Mouse (Mus musculus) midbrain, embryonic 15.5 days (tissue): Measurements from ENCODE around the gene Spaca6. TPM values are rescaled to one million over a fixed set of nuclear protein-coding genes. Genes with fewer than 3 reads are reported as not detected.

ENCODE experiments used
- ATAC-seq: fragments of 200-750 bp; cut with Nextera tagmentation; replicated peaks from 2 replicates; pipeline ENCODE4 v1.8.0; 2017; ENCODE audit warnings: moderate TSS enrichment
- H3K27ac ChIP-seq: fragments of 300-500 bp; sonication (generic); 2 replicates; pipeline ENCODE4 v1.5.1; 2015; ENCODE audit warnings: mild to moderate bottlenecking, inconsistent platforms
- H3K27me3 ChIP-seq: fragments of 300-500 bp; sonication (generic); replicated peaks from 2 replicates; pipeline ENCODE4 v1.6.1; 2015; ENCODE audit warnings: inconsistent platforms
- H3K36me3 ChIP-seq: fragments of 300-500 bp; sonication (generic); replicated peaks from 2 replicates; pipeline ENCODE4 v1.6.1; 2015; ENCODE audit warnings: inconsistent platforms
- H3K4me1 ChIP-seq: fragments of 300-500 bp; sonication (generic); 2 replicates; pipeline ENCODE4 v1.6.1; 2015; ENCODE audit warnings: inconsistent platforms
- H3K4me2 ChIP-seq: fragments of 300-500 bp; sonication (generic); 2 replicates; pipeline ENCODE4 v1.6.1; 2015; ENCODE audit warnings: inconsistent platforms, mild to moderate bottlenecking, moderate library complexity
- H3K4me3 ChIP-seq: fragments of 300-500 bp; sonication (generic); 2 replicates; pipeline ENCODE4 v1.5.1; 2015; ENCODE audit warnings: mild to moderate bottlenecking, inconsistent platforms
- H3K9ac ChIP-seq: fragments of 300-500 bp; sonication (generic); 2 replicates; pipeline ENCODE4 v1.6.1; 2015; ENCODE audit warnings: mild to moderate bottlenecking, inconsistent platforms
- H3K9me3 ChIP-seq: fragments of 300-500 bp; sonication (generic); 2 replicates; pipeline ENCODE4 v1.6.1; 2016; ENCODE audit warnings: inconsistent platforms
- WGBS: fragments of 180-500 bp; shearing (Covaris S2); methylation state at CpG from one replicate; pipeline ENCODE4 v1.1.7; 2015; ENCODE audit warnings: mixed read lengths; 5-methylcytosine and 5-hydroxymethylcytosine counted together
- polyA plus RNA-seq: library from polyadenylated mRNA; unstranded; fragments of >200 nt; fragmentation: Nextera tagmentation; extraction: Ambion mirVana; gene quantifications from 2 replicates; pipeline ENCODE4 v1.2.1, GENCODE M21; 2015

Spaca6 gene
- 30.3 and 33.3 TPM in 2 replicates for polyA plus RNA-seq

DNA sequence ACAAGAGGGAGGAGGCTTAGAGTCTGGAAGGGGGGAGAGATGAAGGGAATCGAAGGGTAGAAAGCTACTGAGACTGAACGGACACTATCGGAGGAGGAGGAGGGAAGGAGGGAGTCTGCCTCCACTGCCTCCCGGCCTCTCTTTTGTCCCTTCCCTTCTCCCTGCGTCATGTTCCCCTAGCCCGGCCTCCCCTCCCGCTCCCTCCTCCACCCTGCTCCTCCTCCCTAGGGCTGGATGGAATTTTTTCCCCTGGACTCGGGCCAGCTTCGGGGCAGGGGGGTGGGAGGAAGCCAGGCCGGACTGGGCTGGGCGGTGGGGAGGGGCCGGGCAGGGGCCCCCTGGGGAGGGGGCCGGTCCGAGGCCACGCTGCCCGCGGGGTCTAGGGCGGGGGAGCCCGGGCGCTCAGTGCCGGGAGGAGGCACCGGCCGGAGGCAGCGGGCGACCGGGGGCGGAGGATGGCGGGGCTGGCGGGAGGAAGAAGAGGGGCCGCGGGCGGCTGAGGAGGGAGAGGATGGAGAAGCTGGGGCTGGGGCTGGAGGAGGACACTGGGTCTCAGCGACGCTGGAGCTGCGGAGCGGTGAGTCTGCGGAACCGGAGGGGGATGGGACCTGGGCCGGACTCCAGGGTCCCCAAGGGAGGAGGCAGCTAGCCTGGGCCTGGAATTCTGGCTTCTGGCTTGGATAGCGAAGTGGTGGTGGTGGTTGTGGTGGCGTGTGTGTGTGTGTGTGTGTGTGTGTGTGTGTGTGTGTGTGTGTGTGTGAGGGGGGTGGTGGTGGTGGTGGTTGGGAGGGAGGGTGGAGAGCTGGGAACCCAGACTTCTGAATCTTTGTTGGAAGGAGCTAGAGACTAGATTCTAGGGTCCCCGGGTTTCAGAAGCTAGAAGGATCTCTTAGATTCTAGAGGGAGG is at the start of gene Spaca6:
Gene Spaca6, plus strand, starts transcription at position 408 of the 907 bp plus-strand sequence.
- Histone ChIP-seq H3K9me3 (no peaks in the 10 kb centered on the region), H3K4me2 (peak within 1 kb of the TSS; percentile 89), H3K36me3 (peaks cover 3% of the 10 kb centered on the region; the same call in 1 of the 2 replicates), H3K4me1 (peaks cover 30% of the 10 kb centered on the region), H3K27me3 (no peaks in the 10 kb centered on the region), H3K9ac (peak within 1 kb of the TSS; percentile 100), H3K4me3 (peak within 1 kb of the TSS; percentile 98), H3K27ac (peak within 1 kb of the TSS; percentile 100)
- under 1% methylated on average over 40 of the region's 42 CpGs for WGBS
- peak; percentile 87 for ATAC-seq

DNA sequence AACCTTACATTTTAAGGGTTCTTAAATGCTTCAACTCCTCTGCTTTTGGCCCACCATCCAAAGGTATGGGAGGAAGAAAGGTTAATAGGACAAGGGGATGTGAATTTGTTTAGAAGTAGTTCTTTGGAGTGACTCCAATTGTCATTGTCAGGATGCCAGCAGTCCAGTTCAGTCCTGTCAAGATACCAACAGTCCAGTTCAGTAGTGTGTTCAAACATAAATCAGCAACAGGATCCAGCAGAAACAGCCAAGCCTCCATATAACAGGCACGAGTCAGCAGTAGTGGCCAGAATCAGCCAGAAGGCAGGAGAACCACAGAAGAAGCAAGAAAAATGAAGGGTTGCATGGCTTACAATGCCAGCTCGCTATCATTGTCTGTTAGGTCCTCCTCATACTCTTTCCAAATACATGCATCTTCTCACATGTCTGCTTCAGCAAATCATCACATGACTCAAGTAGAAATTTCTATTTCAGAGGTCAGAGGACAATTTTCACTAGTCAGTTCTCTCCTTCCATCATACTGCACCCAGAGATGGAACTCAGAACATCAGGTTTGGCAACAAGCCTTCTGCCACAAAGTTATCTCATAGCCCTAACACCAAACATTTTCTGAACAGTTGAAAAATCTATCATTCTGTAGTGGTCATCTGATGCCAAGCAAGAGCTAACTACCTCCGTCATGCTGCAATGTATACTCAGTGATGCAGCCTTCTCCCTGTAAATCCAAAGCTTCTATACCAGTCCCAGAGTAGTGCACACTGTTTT is 35.9 kb upstream of the Spaca6 start:
- Histone ChIP-seq H3K27ac (no peak overlapping the region), H3K4me1 (no peaks in the 10 kb centered on the region), H3K9me3 (no peaks in the 10 kb centered on the region), H3K4me2 (no peak overlapping the region), H3K4me3 (no peak overlapping the region), H3K9ac (no peak overlapping the region), H3K36me3 (no peaks in the 10 kb centered on the region), H3K27me3 (no peaks in the 10 kb centered on the region)
- no peak for ATAC-seq
- 81% methylated on average over 3 of the region's 3 CpGs for WGBS

DNA sequence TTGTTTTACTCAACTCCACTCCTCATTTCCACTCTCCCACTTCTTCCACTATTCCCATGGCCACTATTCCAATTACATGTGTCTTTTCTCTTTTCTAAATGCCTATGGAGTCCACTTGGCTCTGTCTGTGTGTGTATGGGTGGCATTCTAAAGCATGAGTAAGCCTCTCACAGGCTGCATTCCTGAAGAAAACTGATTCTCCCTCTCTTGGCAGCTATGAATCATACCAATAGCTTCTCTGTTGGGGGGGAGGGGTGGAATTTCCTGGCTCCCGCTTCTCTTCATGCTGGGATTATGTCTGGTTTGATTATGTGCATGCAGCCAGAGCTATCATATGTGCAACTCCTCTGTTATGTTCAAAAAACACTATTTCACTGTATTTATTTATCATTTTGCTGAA is 34.4 kb upstream of the Spaca6 start:
- no peak for ATAC-seq
- Histone ChIP-seq H3K36me3 (no peaks in the 10 kb centered on the region), H3K9ac (no peak overlapping the region), H3K4me3 (no peak overlapping the region), H3K27me3 (no peaks in the 10 kb centered on the region), H3K4me2 (no peak overlapping the region), H3K27ac (no peak overlapping the region), H3K4me1 (no peaks in the 10 kb centered on the region), H3K9me3 (no peaks in the 10 kb centered on the region)
- 47% methylated on average over 1 of the region's 1 CpGs for WGBS

DNA sequence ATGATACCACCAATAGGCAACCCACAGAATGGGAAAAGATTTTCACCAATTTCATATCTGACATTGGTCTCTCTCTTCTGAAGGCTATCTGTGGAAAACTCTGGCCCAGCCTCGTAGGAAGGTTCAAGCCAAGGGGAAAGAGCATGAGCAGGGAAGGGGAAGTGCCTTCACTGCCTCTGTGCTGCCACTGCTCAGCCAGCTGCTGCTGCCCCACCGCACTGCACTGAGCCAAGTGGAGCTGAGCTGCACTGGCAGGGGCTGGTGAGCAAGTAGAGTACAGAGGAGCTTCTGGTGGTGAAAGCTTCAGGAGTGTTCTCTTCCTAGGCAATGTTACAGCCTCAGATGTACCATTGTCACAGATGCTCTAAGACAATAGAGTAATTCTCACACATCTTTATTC is 31.4 kb upstream of the Spaca6 start:
- Histone ChIP-seq H3K9ac (no peak overlapping the region), H3K4me3 (no peak overlapping the region), H3K27ac (no peak overlapping the region), H3K4me2 (no peak overlapping the region), H3K4me1 (no peaks in the 10 kb centered on the region), H3K36me3 (no peaks in the 10 kb centered on the region), H3K27me3 (no peaks in the 10 kb centered on the region), H3K9me3 (no peaks in the 10 kb centered on the region)
- no peak for ATAC-seq
- 61% methylated on average over 2 of the region's 2 CpGs for WGBS

DNA sequence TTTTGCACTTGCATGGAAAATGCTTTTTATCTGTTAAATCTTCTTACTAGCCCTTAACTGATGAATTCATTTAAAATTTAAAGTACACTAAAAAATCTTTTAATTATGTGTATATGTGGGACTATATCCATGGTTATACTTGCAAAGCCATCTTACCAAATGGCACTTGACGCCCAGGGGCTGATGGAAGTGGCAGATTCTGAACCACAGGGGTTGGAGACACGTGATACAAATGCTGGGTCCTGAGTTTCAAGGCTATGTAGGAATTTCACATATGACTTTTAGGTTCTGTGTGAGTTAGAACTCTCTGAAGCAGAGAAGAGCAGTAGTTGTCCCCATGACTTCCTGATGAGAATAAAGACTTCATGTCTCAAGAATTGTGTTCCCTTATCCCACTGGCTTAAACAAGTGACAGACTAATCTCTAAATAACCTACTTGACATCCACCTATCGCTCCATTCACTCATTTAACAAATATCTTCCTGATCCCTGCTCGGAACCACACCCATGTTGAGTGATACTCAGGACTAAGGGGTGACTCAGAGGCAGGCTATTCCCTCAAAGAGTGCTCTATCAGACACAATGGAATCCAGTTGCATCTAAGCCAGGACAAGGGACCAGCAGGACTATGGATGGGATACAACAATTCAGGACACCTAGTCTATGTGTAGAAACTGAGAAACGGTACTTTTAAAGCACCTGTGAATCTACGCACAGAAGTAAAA is 3.2 kb upstream of the Spaca6 start:
- ATAC-seq, result no peak
- no peak overlapping the region for H3K9ac ChIP-seq
- peaks cover 5% of the 10 kb centered on the region; the same call in 1 of the 2 replicates for H3K4me1 ChIP-seq
- no peaks in the 10 kb centered on the region for H3K9me3 ChIP-seq
- H3K4me3 ChIP-seq, result no peak overlapping the region
- 84% methylated on average over 6 of the region's 6 CpGs for WGBS
- H3K27ac ChIP-seq, result no peak overlapping the region
- H3K4me2 ChIP-seq, result no peak overlapping the region
- H3K36me3 ChIP-seq, result no peaks in the 10 kb centered on the region
- no peaks in the 10 kb centered on the region for H3K27me3 ChIP-seq

DNA sequence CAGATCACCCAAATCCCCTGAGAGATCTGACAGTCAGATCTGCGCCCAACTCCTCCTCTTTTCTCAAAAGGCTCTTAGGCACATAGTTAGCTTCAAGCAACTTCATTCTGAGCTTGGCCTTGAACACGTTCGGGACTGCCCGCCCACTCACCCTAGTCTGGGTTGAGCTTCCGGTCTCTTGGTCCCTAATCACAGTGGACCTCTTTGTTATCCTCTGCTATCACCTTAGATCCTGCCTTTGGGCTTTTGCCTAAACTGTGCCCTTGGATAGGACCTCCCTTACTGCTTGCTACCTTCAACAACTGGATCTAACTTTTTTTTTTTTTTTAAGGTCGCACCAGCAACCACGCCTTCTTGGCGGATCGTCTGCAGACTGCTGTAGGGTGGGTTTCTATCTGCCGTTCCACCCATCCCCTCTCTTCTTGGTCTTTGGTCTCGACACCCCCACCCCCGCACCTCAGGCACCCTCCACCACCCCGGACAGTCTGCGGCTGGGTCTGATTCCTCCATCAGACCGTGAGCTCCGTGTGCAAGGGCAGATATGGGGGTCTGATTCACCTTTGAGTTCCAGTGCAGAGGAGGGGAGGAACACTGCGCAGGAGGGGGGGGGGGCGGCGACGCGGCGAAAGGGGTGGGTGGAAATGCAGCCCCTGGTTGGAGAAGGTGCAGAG is 902 bp upstream of the Spaca6 start:
- 1% methylated on average over 19 of the region's 22 CpGs for WGBS
- Histone ChIP-seq H3K36me3 (no peaks in the 10 kb centered on the region), H3K9me3 (no peaks in the 10 kb centered on the region), H3K27me3 (no peaks in the 10 kb centered on the region), H3K4me3 (peak overlapping the region; percentile 98), H3K4me2 (peak overlapping the region; percentile 89), H3K27ac (peak overlapping the region; percentile 100), H3K4me1 (peaks cover 21% of the 10 kb centered on the region), H3K9ac (peak overlapping the region; percentile 100)
- ATAC-seq, result peak; percentile 63

DNA sequence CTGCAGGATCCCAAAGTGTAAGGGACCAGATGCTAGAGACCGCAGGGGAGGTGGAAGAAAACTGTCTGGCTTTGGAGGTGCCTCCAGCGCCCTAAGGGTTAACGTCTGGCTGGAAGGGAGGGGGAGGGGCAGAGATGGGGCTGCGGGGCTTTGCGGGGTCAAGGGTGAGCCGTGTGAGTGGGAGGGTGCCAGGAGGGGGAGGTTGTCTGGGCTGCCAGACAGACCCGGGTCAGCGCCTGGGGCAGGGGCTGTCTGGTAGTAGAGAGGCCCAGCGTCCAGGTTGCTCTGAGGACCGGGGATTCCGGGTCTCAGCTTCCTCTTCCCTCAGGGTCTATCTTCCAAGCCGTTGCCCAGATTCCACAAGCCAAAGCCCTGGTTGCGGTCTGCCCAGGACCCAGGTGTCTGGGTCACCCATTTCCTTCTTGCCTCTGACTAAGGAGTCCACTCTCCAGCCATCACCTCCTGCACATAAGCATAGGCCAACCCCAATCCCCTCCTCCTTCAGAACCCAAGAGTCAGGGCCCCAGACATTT is 766 bp downstream of the Spaca6 start:
- H3K36me3 ChIP-seq, result peaks cover 4% of the 10 kb centered on the region; the same call in 1 of the 2 replicates
- no peaks in the 10 kb centered on the region for H3K9me3 ChIP-seq
- H3K4me2 ChIP-seq, result peak overlapping the region; percentile 89
- peak; percentile 18 for ATAC-seq
- H3K9ac ChIP-seq, result peak overlapping the region; percentile 100
- no peaks in the 10 kb centered on the region for H3K27me3 ChIP-seq
- H3K4me1 ChIP-seq, result peaks cover 37% of the 10 kb centered on the region
- peak overlapping the region; percentile 100 for H3K27ac ChIP-seq
- H3K4me3 ChIP-seq, result peak overlapping the region; percentile 98
- 0% methylated on average over 13 of the region's 13 CpGs for WGBS

DNA sequence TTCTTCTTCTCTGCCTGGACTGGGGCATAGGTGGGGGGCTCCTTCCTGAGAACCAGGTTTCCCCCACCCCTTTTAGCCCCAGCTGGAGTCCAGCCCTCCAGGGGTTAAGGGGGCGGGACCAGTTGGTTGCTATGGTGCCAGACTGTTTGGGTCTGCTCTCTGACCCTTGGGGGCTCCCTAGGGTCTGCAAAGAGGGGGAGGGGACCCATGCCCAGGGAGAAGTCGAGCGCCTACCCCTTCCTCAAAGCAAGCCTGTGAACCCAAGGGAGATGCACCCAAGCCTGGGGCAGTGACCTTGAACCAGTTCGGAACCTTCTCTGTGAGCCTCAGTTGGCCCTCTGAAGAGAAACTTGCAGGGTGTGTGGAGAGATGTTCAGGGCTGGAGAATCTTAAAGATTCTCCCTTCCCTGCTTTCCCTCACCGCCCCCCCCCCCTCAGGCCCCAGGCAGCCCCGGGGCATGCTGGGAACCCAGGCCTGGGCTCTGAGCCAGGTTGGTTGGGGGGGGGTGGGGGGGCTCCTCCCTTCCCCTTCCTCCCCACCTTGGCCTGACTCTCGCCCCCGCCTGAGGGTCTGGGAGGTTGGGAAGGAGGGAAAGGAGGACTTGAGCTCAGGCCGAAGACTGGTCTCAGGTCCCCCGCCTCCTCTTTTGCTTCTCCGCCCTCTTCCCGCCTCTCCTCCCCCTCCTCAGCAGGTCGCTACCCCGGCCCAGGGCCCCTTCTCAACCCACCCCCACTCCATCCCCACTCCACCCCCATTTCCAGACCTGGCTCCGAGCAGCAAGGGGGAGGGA is 1.4 kb downstream of the Spaca6 start:
- Histone ChIP-seq H3K36me3 (peaks cover 6% of the 10 kb centered on the region), H3K27ac (peak overlapping the region; percentile 100), H3K4me1 (peaks cover 43% of the 10 kb centered on the region), H3K9me3 (no peaks in the 10 kb centered on the region), H3K27me3 (no peaks in the 10 kb centered on the region), H3K9ac (peak overlapping the region; percentile 100), H3K4me2 (peak overlapping the region; percentile 89), H3K4me3 (peak overlapping the region; percentile 98)
- peak; percentile 38 for ATAC-seq
- 0% methylated on average over 8 of the region's 15 CpGs for WGBS

DNA sequence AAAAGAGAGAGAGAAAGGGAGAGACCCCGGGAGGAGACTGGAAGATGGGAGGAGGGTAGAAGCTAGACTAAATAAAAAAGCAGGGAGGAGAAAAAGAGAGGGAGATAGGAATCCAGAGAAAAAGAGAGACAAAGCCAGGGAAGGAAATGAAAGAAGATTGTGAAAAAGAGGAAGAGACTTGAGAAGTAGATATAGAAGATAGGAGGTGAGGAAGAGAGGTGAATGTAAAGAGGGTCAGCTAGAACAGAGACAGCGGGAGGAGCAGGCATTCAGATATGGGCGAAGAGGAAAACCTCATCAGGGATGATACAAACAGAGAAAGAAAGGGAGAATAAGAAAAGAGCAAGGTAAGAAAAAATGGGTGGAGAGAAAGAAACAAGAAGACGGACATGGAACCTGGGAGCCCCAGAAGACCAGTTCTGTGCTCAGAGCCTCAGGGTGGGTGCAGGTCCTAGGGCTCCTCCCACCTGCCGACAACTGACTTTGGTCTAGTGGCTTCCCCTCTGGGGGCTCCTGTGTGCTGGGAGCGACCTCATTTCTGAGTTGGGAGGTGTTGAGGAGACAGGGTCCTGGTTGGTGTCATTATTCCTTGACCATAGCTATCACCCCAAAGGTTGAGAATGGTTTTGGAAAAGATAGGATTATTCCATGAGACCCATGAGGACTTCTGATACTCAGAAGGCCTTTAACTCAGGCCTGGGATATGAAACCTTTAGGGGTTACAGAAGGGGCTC is 2.3 kb downstream of the Spaca6 start:
- Histone ChIP-seq H3K4me1 (peaks cover 52% of the 10 kb centered on the region), H3K36me3 (peaks cover 6% of the 10 kb centered on the region), H3K9ac (peak overlapping the region; percentile 100), H3K9me3 (no peaks in the 10 kb centered on the region), H3K27me3 (no peaks in the 10 kb centered on the region), H3K4me2 (peak overlapping the region; percentile 89), H3K27ac (peak overlapping the region; percentile 100), H3K4me3 (peak overlapping the region; percentile 98)
- ATAC-seq, result no peak
- 2% methylated on average over 6 of the region's 6 CpGs for WGBS

DNA sequence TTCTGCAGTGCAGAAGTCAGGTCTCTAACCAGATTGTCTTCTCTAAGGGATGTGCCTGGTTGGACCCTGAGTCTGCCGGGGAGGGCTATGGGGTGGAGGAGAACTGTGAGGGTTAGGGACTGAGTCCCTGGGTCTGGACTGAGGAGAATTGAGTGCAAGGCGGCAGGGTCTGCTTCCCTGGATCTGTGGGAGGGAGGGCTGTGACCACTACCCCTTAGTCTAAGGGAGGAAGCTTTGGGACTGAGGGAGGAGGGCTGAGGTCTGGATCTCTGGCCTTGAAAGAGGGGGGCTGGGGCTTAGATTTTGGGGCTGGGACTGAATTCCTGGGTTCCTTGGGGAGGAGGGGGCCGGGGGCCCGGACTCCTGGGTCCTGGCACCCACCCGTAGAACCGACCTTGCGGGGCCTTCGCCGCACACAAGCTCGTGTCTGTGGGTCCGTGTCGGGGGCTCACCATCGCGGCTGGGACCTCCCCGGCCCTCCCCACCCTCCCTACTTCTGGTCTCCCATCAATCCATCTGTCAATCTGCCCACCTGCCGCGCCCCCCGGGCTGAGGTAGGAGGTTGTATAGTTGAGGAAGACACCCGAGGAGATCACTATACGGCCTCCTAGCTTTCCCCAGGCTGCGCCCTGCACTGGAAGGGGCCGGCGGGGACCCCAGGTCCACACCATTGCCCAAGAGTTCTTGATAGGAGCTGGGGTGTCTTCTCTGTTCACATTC is 3.0 kb downstream of the Spaca6 start:
- Histone ChIP-seq H3K9me3 (no peaks in the 10 kb centered on the region), H3K27me3 (no peaks in the 10 kb centered on the region), H3K27ac (peak overlapping the region; percentile 100), H3K4me2 (peak overlapping the region; percentile 89), H3K4me3 (peak overlapping the region; percentile 98), H3K9ac (peak overlapping the region; percentile 100), H3K4me1 (peaks cover 59% of the 10 kb centered on the region), H3K36me3 (peaks cover 6% of the 10 kb centered on the region)
- no peak for ATAC-seq
- WGBS, result 61% methylated on average over 21 of the region's 23 CpGs
